Mouse (Mus musculus) skeletal muscle tissue, postnatal 0 days (tissue): ENCODE measurements around the gene Tymp. TPM values are rescaled to one million over a fixed set of nuclear protein-coding genes. Genes with fewer than 3 reads are reported as not detected.

Experiments used
- polyA plus RNA-seq: library from polyadenylated mRNA; unstranded; fragments of >200 nt; fragmentation: Nextera tagmentation; extraction: Ambion mirVana; gene quantifications from 2 replicates; pipeline ENCODE4 v1.2.1, GENCODE M21; 2015

Gene Tymp
- polyA plus RNA-seq = 0.96 and 1.4 TPM in 2 replicates

GRCm38 (mm10) chr15:89376957-89377356, at the start of gene Tymp:
Tymp (minus strand) TSS chr15:89377039.

GRCm38 (mm10) chr15:89425711-89426121, 48.9 kb upstream of the Tymp start, which contains the start of gene Cpt1b:
Cpt1b (minus strand) TSS chr15:89425863.

GRCm38 (mm10) chr15:89410118-89410517, 33.3 kb upstream of the Tymp start, which contains the start of gene Syce3:
Syce3 (minus strand) TSS chr15:89410503.

DNA sequence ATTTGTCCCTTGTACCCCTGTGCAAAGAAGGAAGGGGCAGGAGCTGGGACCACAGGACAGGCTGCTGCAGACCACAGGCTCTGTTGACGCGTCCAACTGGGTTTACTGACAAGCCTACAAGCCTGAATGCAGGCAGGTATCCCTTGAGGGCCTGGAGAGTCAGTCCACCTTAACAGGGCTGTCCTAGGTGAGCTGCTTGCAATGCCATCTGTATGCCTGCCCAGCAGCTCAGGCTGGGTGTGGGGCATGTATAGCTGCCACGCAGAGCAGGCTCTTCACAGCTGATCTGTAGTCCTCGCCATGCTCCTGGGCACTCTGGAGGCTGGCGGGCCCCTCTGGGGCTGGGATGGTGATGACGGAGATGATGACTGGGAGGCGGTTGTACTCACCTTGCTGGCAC, 7.8 kb upstream of the Tymp start, which contains the start of gene Klhdc7b:
Gene Klhdc7b, plus strand, starts transcription at position 301 of the 400 bp plus-strand sequence.

GRCm38 (mm10) chr15:89378831-89379401, 2.1 kb upstream of the Tymp start, which contains the start of gene Odf3b:
Odf3b (minus strand) TSS chr15:89379282.

GRCm38 (mm10) chr15:89373762-89374248, 3.0 kb downstream of the Tymp start, which contains the start of gene Sco2:
Sco2 (minus strand) TSS chr15:89373846.

GRCm38 (mm10) chr15:89355241-89356187, 21.3 kb downstream of the Tymp start, which contains the start of the genes Lmf2 and Ncaph2:
Lmf2 (minus strand) TSS chr15:89355659.
Ncaph2 (plus strand) TSS chr15:89355719.

GRCm38 (mm10) chr15:89334271-89334670, 42.6 kb downstream of the Tymp start, which contains the start of gene Miox:
Miox (plus strand) TSS chr15:89334398.

GRCm38 (mm10) chr15:89322670-89323522, 53.9 kb downstream of the Tymp start, which contains the start of gene Adm2:
Adm2 (plus strand) TSS chr15:89322720.

Other genes starting within 250 kb of the Tymp start
- 8.8 and 10.3 TPM in 2 replicates for gene Hdac10, start 248.3 kb downstream of the Tymp start, polyA plus RNA-seq
- 44.6 and 44.9 TPM in 2 replicates for gene Mapk12, start 236.3 kb downstream of the Tymp start, polyA plus RNA-seq
- gene Mapk11, start 227.4 kb downstream of the Tymp start, polyA plus RNA-seq = 1.2 and 1.5 TPM in 2 replicates
- gene Plxnb2, start 196.3 kb downstream of the Tymp start, polyA plus RNA-seq = 42.0 and 42.7 TPM in 2 replicates
- gene Dennd6b, start 180.5 kb downstream of the Tymp start, polyA plus RNA-seq = 14.0 and 17.0 TPM in 2 replicates
- 27.4 and 27.8 TPM in 2 replicates for gene Ppp6r2, start 165.5 kb downstream of the Tymp start, polyA plus RNA-seq
- 23.1 and 26.3 TPM in 2 replicates for gene Sbf1, start 61.7 kb downstream of the Tymp start, polyA plus RNA-seq
- gene Adm2, start 54.3 kb downstream of the Tymp start, polyA plus RNA-seq = not detected in 2 replicates
- gene Miox, start 42.6 kb downstream of the Tymp start, polyA plus RNA-seq = not detected in 2 replicates
- 27.3 and 34.7 TPM in 2 replicates for gene Lmf2, start 21.4 kb downstream of the Tymp start, polyA plus RNA-seq
- 58.0 and 70.8 TPM in 2 replicates for gene Ncaph2, start 21.3 kb downstream of the Tymp start, polyA plus RNA-seq
- 6.5 and 7.5 TPM in 2 replicates for gene Sco2, start 3.2 kb downstream of the Tymp start, polyA plus RNA-seq
- 0.61 and 1.2 TPM in 2 replicates for gene Odf3b, start 2.2 kb upstream of the Tymp start, polyA plus RNA-seq
- not detected in 2 replicates for gene Klhdc7b, start 7.9 kb upstream of the Tymp start, polyA plus RNA-seq
- not detected in 2 replicates for gene Syce3, start 33.5 kb upstream of the Tymp start, polyA plus RNA-seq
- gene Cpt1b, start 48.8 kb upstream of the Tymp start, polyA plus RNA-seq = 150 and 169 TPM in 2 replicates
- gene C730034F03Rik, start 52.5 kb upstream of the Tymp start, polyA plus RNA-seq = 1.7 and 2.0 TPM in 2 replicates
- gene Gm44502, start 52.7 kb upstream of the Tymp start, polyA plus RNA-seq = 0.17 and 0.41 TPM in 2 replicates
- gene Chkb, start 52.9 kb upstream of the Tymp start, polyA plus RNA-seq = 71.2 and 83.3 TPM in 2 replicates
- gene Mapk8ip2, start 76.9 kb upstream of the Tymp start, polyA plus RNA-seq = 0.14 and 0.15 TPM in 2 replicates
- gene Arsa, start 100.4 kb upstream of the Tymp start, polyA plus RNA-seq = 12.0 and 13.8 TPM in 2 replicates
- 0.40 and 0.82 TPM in 2 replicates for gene Shank3, start 122.6 kb upstream of the Tymp start, polyA plus RNA-seq
- gene Acr, start 191.3 kb upstream of the Tymp start, polyA plus RNA-seq = 0.14 TPM in 1 of 2 replicates, not detected in the other
- 10.2 and 10.9 TPM in 2 replicates for gene Rabl2, start 214.9 kb upstream of the Tymp start, polyA plus RNA-seq